Mouse (Mus musculus): ENCODE results near the gene Ninl. TPM values are rescaled to one million over a fixed set of nuclear protein-coding genes. Genes with fewer than 3 reads are reported as not detected.

Gene Ninl
- total RNA-seq (2021) = 30.3 and 34.7 TPM in 2 replicates
- long read RNA-seq, full-length matches to known transcripts = 10 of 33 reads
- long read RNA-seq, partial matches to known transcripts = 8 of 33 reads
- long read RNA-seq, other reads (novel, unspliced or antisense) = 15 of 33 reads

DNA sequence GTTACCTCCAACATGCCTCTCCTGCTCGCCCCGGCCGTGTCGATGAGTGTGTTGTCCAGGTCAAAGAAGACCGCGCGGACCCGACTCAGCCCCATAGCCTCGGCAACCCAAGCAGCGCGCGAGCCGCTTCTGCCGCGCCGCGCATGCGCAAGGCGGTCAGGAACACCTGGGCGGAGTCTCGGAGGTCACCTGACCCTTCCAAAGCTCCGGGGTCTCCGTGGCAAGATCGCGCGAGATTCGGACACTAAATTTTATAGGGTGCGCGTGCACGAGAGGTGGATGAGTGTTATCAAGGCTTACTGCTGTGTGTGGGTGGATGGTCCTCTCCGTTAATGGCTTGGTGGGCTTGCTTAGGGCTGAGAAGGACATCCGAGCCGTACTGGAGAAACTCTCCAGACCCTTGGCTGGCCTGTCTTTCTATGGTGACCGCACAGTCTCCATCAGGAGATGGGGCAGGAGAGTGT, at the start of gene Ninl, which contains the start of gene Nanp:
Ninl (minus strand) TSS at position 151 of the 464 bp plus-strand sequence.
Nanp (minus strand) TSS at position 167 of the 464 bp plus-strand sequence.
- peak; percentile 93 for DNase-seq

DNA sequence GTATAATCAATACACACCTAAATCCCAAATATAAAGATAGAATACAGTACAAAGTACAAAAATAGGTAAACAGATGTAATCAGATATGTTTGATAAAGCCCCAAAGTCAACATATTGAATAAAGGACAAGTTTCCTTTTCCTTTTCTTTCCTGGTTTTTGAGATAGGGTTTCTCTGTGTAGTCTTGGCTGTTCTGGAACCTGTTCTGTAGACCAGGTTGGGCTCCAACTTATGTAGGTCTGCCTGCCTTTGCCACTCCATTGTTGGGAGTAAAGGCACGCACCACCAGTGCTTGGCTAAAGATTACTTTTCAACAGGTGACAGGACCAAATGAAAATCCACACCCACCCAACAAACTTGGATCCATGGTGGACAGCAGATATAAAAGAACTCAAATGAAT, 17.5 kb upstream of the Ninl start:
- DNase-seq = no peak

DNA sequence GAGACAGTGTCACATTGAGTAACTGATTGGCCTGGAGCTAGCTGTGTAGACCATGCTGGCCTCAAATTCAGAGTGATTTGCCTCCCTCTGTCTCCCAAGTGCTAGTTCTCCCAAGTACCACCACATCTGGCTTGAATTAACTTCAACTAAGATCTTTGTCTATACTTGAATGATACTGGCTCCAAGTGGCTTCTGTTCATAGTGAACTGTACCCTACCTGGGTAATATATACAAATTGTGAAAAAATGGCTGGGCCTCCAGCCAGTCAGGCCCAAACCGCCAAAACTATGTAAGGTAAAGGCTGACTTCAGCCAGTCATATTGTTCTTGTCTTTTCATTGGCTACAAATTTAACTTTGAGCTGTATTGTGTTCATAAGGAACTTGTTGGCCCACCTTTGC, 1.2 kb upstream of the Ninl start:
- DNase-seq = no peak

DNA sequence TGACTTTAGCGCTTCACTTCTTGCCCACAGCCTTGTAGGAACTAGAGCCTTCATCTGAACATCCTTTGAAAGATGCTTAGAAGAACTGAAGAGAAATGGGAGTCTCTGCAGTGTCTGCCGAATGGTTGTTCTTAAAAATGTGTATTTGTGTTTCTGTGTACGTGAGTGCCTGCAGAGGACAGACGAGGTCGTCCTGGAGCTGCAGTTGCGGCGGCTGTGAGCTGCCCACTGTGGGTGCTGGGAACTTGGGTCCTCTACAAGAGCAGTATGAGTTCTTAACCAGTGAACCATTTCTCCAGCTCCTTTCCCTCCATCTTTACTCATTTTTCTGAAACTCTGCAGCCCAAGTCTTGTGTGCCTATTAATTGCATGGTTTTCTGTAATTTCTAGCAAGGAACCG, 544 bp upstream of the Ninl start:
- no peak for DNase-seq

DNA sequence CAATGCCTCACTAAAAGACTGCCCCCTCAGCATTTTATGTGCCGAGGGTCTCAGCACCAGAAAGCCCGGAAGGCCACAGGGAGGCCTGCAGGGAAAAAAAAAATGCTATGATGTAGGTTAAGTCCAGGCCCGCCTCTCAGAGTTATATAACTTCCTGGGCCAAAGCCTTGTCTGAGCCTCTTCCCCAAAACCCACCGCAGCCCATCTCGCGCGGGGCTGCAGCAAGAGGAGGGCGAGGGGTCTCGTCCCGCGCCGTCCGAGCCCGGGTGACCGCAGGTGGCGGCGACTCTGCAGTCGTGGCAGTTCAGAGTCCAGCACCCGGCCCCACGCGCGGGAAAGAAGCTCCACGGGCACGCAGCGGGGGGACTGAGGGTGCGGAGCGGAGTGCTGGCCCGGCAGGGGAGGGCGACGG, 365 bp downstream of the Ninl start:
- no peak for DNase-seq

DNA sequence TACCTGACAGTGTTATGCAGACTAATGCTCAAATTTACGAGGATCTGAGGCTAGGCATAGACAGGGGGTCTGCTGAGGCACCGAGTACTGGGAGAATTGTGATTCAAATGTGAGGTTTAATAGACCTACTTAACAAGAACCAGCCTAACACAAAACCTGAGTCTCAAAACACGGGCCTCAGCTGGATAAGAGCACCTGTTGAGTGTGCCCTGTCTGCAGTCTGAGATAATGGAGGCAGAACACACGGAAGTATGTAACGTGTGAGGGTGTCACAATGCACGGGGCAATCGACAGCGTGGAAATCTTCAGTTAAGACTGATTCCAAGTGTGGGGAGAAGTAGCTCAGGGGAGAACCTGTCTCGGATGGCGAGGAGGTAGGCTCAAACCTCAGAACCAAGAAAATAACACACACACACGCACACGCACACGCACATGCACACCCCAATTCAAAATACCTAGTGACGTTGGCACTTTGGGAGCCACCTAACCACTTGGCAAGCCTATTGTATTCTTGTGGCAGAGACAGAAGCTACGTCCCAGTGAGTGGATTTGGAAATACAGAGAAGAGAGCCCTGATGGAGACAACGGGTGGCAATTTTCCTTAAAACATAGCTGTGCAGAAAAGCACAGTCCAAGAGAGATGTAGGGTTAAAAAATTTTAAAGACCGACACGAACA, 1.2 kb downstream of the Ninl start:
- DNase-seq = no peak

DNA sequence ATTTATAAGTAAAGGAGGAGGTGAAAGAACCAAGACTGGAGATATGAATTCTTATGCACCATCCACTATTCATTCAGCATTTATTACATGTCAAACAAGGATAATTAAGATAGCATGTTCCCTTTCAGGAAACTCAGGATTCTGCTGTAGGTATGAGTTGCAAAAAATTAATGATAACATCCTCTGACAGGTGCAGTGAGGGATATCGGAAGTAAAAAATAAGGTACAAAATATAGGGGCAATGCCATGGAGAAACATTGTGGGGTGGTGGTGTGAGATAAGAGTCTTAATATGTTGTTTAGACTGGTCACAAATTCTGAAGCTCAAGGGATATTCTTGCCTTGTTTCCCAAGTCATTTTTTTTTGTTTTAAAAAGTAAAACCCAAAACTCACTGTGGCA, 1.9 kb downstream of the Ninl start:
- no peak for DNase-seq

DNA sequence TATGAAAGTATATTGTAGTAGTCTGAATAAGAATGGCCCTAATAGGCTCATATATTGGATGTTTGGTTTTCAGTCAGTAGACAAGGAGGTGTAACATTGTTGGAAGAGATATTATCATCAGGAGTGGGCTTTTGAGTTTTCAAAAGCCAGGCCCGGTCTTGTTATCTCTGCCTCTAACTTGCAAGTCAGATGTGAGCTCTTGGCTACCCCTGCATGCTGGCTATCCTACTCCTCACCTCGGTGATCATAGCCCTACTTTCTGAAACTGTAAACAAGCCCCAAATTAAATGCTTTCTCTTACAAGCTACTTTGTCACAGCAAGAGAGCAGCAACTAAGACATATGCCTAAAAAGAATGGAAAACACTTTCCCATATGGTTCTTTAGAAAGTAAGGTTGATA, 2.5 kb downstream of the Ninl start:
- DNase-seq = no peak

DNA sequence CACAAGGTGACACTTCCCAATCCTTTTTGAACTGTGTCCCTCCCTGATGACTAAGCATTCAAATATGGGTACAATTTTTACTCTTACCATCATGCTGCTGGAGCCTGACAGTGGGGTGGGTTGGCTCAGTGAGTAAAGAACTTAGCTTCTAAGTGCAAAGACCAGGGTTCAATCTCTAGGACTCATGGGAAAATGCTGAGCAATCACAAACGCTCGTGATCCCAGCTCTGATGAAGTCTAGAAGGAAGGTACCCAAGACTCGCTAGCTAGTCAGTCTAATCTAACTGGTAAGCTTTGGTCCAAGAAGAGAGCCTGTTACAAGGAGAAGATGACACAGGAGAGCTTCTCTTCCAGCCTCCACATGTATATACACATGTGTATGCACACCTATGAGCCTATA, 4.7 kb downstream of the Ninl start:
- no peak for DNase-seq

DNA sequence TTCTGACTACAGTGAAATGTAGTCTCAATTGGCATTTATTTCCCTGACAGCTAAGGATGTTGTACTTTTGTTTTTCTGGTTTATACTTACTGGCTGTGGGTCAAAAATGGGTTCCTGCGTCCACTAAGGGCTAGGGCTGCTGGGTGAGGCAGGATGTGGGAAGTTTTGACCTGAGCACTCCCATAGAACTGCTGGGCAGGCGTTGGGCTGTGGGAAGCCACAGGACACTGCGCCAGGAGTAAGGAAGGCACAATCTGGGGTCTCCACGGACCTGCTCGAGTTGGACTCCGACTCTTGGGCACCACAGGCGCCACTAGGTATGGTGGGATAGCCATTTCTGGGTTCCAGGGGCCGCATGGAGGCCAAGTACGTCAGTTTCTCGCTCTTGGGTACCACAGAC, 18.0 kb downstream of the Ninl start:
- no peak for DNase-seq

DNA sequence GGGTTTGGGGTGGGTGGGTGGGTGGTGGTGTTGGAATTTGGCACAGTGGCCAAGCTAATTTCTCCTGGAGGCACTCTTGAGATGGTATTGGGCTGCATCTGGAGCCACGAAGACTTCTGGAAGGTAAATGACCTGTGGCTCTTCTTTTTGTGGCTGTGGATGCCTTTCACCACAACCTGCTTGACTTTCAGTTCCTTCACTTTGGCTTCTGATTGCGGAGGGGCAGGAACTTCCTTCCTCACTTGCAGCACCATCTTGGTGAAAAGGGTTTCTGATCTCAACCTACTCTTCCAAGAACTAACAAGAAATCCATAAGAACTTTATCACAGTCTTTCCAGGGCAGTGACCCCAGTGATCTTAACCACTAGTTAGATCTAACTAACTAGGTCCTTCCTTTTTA, 23.9 kb downstream of the Ninl start:
- no peak for DNase-seq

DNA sequence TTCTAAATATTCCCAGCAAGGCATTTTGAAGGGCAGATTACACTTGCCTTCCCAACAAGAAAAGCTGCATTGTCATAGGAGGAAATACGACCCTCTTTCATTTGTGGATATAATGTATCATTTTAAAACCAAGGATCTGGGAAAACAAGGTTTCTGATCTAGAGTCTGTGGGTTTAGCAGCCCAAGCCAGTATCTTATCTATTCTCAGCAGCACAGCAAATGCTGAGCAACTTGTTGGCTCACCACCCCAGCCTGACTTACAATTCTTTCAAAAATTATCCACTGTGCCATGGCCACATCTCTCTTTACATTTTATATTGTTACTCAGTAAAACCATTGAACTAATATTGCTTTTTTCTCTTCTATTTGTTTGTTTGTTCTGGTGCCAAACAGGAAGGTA, 27.9 kb downstream of the Ninl start:
- DNase-seq = no peak

DNA sequence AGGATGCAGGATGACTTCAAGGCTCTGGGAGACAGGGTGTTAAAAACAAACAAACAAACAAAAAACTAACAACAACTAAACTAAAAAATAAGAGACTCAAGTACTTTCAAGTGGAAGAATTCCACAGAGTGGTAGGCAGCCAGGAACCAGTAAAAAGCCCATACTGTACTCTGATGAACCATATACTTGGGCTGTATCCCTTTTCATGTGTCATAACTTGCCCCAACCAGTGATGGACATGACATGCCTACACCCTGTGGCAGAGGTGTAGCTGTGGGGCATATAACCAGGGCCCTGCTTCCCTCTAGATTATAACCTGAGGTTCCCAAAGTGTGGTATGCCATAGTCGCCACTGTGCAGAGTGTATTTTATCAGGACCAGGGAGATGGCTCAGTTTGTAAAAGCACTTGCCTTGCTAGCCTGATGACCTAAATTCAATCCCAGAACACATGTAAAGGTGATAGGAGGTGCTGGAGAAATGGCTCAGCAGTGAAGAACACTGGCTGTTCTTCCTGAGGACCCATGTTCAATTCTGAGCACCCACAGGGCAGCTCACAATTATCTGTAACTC, 29.6 kb downstream of the Ninl start:
- DNase-seq = no peak

DNA sequence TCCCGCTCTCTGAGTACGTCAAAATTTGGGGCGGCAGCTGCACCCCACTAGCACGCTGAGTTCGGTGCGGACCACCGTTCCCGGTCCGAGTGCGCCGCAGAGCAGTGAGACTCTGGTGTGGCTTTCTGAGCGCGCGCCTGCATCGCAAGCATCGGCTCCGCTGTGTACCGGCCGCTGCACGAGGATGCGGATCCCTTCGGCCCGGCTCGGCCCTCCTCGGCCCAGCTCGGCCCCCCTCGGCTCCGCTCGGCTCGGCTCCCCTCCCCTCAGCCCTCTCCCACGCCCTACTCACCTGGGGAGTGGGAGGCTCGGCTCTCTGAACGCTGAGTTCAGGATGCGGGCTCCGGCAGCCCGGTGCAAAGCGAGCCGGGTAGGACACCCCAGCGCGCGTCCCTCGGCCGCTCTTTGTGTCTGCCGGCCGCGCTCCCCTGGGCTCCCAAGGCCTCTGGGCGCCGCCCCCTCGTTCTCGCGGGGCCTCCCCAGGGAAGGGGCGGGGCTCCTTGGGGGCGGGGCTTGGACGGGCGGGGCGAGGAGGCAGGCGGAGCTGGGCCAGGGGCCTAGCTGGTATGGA, 30.2 kb downstream of the Ninl start:
- peak; percentile 86 for DNase-seq

DNA sequence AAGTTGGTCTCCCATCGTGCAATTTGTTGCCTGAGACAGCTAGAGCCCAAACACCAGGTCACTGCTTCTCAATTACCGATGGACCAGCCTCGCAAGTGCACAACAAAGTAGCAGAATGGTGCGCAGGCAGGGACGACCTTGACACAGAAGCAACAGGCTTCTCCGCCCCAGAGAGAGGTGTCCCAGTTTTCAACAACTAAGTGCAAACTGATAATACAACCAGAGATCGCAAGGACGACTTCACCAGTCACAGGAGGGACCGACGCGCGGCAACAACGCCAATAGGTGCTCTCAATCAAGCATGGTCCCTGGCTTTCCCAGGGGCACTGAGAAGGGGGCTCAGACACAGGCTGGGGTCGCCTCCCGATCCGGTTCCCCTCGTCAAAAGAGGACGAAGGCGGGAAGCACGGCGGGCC, 30.7 kb downstream of the Ninl start:
- DNase-seq = peak; percentile 27

DNA sequence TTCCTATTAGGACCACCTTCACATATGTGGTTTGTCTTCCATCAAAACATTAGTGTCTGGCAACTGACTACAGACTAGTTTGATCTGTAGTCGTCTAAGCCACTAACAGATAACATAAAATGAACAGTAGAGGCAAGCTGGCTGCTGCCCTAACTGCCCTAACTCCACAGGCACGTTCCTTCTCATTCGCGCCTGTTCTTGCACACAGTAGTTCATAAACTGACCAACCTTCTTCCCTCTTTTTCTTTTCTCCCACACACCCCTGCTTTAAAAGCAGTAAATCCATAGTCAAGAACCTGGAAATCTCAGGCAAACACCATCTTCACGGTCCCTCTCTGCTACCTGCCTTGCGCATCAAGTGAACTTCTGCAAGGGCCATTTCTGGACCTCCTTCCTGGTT, 31.2 kb downstream of the Ninl start:
- no peak for DNase-seq

DNA sequence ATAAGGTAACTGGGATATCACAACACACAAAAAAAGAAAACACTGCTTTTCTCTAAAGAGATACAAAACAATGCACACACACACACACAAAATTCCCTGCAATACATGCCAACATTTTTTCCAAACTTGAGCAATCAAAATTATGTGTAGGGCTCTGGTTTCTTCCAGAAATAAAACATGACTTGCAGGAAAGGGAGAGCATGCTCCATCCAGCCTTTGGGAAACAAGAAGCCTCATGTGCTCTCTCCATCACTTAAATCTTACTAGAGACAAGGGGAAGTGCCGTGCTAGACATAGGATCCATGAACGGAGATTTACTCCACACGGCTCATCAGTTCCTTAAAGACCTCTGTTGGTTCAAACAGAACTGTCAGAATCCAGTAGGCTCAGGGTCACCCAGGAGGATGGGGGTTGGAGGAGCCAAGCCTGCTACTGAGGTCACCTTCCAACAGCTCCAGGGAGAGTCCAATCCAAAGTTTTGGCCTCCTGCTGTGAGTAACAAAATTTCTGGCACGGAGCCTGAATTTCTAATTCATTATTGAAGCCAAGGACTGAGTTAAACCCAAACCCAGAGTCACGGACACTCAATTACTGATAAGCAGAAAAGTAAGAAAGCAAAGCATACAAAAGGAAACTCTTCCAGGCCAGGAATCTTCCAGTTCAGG, 32.8 kb downstream of the Ninl start:
- peak; percentile 48 for DNase-seq

DNA sequence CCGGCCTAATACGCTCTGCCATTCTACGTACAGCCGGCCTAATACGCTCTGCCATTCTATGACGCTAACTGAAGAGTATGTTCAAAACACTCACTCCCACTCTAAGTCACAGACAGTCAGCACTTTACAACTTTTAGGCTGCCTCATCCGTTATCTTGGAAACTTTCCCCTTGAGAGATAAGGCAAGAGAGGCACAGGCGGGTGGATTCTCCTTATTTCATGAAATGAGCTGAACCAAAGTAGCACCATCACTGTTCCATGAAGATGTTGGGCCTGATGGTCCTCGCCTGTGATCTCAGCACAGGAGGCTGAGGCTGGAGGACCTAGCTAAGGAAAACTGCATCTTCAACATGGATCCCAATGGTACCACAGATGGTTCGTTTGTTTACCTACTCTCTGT, 34.8 kb downstream of the Ninl start:
- no peak for DNase-seq

DNA sequence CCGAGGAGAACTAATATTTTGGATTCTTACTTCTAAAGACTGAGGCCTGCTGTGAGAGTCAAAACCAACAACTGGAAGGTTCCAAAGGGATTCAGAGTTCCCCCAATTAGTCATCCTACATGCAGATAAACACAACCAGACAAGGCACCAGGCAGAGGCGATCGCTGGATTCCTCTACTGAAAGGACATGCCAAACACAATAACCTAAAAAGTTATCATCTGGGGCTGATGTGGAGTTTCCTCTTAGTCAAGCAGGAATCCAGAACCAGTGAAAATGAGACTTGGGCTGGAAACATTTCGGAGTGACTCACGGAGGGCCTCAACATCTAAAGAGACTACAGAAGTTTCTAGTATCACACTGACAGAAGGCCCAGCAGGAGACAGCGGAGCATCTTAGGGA, 35.4 kb downstream of the Ninl start:
- no peak for DNase-seq

DNA sequence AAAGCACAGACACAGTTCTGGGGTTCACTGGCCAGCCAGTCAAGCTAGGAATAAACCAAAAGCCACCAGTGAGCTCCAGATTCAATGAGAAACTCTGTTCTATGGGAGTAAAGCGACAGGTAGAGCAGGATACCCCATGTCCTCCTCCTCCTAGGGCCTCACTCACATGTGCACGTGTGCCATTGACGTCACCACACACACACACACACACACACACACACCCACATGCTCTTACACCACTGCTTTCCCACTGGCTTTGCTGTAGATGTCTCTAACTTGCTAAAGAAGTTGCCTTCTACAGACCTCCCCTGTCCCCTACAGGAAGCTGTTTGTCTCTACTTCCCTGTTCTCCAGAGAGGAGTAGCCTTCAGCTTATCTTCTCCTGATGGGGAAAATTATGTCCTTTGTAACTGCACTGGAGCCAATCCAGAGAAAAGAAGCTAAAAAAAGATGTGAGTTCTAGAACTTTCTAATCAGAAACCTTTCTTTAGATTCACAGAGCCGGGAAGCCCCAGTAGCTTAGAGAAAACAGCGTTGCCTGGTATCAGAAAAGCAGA, 37.5 kb downstream of the Ninl start:
- DNase-seq = no peak

DNA sequence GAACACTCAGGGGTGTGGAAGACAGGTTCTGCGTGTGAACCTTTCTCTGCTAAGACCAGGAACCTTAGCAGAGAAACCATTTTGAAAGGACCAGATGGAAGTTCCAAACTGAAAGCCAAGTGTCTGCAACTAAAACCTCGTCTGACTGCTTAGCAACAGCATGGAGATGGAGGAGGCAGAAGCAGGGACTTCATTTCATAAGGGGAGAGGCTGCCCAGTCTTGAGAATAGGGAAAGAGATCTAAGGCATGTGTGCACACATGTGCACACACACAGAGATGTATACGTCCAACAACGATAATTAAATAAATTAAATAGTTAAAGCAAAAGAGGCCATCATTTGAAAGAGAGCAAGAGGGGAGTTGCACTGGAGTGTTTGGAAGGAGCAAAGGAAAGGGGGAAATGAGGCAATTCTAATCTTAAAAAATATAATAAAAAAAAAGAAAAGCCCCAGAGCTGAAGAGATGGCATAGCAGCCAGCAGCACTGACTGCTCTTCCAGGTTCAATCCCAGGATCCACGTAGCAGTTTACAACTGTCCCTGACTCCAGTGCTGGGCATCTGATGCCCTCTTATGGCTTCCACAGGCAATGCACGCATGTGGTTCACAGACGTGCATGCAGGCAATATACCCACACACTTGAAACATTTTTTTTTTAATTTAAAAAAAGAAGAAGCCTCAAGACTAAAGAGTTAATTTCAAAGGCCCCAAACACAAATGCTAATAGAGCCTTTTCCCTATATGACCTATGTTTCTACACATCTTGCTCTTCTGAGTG, 38.6 kb downstream of the Ninl start:
- peak; percentile 50 for DNase-seq

DNA sequence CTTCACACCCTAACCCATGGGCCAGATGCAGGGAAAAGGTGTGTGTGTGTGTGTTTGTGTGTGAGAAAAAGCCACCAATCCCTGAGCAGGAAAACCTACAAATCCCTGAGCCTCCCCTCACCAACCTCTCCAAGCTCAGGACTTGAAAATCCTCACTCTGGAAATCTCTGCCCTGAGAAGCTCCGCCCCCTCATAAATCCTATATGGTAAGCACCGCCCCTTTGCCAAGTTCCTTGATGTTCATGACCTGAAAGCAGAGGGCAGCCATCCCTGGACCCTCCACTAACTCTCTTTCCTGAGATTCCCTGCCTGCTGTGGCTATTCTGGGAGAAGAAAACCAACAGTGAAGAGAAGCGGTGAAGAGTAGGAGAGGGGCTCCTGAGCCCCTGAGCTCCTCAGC, 40.2 kb downstream of the Ninl start:
- no peak for DNase-seq
